Mouse (Mus musculus) layer of hippocampus, adult 2 months (tissue): ENCODE results near the gene Avpi1. TPM values are rescaled to one million over a fixed set of nuclear protein-coding genes. Genes with fewer than 3 reads are reported as not detected.
A peak's percentile ranks its signal among the peaks of the same experiment; 100 is the strongest.

Experiments
- DNase-seq, 2 experiments: peaks; one replicate each; pipeline ENCODE4 v3.0.0; 2022; ENCODE audit warnings: low spot score in 2 of 2
- H3K27ac ChIP-seq: fragments of 200-600 bp; 2 replicates; pipeline ENCODE4 v1.8.1; 2022
- H3K4me3 ChIP-seq: fragments of 200-600 bp; 2 replicates; pipeline ENCODE4 v1.8.1; 2022; ENCODE audit warnings: mild to moderate bottlenecking
- CTCF ChIP-seq: fragments of 200-600 bp; conservative IDR thresholded peaks from 2 replicates; pipeline ENCODE4 v1.8.1; 2022; ENCODE audit warnings: antibody characterized with exemption, mild to moderate bottlenecking, moderate library complexity
- total RNA-seq, 2 experiments: library from RNA; stranded (reverse); gene quantifications; 2 replicates each; pipeline ENCODE4 v1.2.3; 2021

The Avpi1 gene
- total RNA-seq, 2 experiments from 2014 or later, result 18.0 to 20.7 TPM

- Histone ChIP-seq H3K27ac (no peak overlapping the region), H3K4me3 (no peak overlapping the region)
- no peak for TF ChIP-seq CTCF
- DNase-seq, result no peak
Measured at GRCm38 (mm10) chr19:42139724-42140517, 11.1 kb upstream of the Avpi1 start.

- TF ChIP-seq CTCF, result no peak
- no peak for DNase-seq
- Histone ChIP-seq H3K4me3 (no peak overlapping the region), H3K27ac (no peak overlapping the region)
Measured at GRCm38 (mm10) chr19:42138517-42139285, 9.8 kb upstream of the Avpi1 start.

GRCm38 (mm10) chr19:42137167-42137672, 8.4 kb upstream of the Avpi1 start:
- Histone ChIP-seq H3K4me3 (no peak overlapping the region), H3K27ac (no peak overlapping the region)
- no peak for DNase-seq
- TF ChIP-seq CTCF, result no peak

- TF ChIP-seq CTCF, result no peak
- Histone ChIP-seq H3K4me3 (no peak overlapping the region), H3K27ac (no peak overlapping the region)
- DNase-seq, result no peak
Measured at GRCm38 (mm10) chr19:42136126-42136525, 7.3 kb upstream of the Avpi1 start.

DNA sequence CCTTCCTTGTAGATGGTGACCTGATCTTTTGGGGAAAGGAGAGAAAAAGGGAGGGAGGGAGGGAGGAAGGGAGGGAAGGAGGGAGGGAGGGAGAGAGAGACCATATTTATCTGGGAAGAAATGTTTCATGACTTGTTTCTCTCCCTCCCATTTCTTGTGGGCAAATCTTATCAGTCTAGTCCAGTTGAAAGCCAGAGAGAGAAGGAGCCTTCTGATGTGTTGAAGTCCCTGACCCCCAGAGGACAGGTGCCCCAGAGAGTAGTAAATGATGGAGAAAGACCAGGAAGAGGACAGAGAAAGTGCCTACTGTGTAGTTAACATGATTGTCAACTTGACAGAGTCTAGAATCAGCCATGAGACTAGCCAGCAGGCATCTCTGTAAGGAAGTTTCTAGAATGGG, 6.2 kb upstream of the Avpi1 start:
- no peak for DNase-seq
- H3K27ac ChIP-seq, result no peak overlapping the region
- no peak for TF ChIP-seq CTCF
- no peak overlapping the region for H3K4me3 ChIP-seq

DNA sequence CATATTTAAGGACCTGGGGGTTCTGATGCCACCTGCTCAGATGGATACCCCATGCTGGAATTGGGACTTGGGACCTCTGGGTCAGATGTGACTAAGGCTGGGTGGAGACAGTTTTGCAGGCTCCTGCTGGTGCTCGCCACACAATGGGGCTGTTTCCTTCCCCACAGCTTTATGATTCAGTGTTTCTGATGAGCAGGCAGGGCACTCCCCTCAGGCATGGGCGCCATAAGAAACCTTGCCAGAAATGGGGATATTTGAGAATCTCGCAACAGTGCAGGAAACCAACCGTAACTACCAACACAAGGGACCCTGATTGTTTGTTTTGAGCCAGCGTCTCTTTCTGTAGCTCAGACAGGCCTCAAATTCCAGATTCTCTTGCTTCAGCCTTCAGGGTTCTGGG, 2.2 kb upstream of the Avpi1 start:
- Histone ChIP-seq H3K27ac (peak overlapping the region; percentile 91; the same call in 1 of the 2 replicates), H3K4me3 (no peak overlapping the region)
- no peak for DNase-seq
- TF ChIP-seq CTCF, result no peak

DNA sequence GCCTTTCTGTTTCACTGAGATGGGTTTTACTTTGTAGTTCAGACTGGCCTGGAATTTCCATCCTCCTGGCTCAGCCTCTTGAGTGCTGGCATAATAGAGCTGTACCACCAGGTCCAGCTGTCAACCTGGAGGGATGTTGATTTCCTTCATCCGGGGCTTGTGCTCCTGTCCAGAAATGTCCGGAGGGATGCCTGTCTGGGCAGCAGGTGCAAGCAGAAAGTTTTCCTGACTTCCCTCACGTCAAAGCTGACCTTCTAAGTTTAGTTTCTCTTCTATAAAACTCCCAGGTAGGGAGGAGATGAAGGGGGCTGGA, 1.4 kb upstream of the Avpi1 start:
- no peak overlapping the region for H3K4me3 ChIP-seq
- no peak for DNase-seq
- peak overlapping the region; percentile 91; the same call in 1 of the 2 replicates for H3K27ac ChIP-seq
- TF ChIP-seq CTCF, result no peak

DNA sequence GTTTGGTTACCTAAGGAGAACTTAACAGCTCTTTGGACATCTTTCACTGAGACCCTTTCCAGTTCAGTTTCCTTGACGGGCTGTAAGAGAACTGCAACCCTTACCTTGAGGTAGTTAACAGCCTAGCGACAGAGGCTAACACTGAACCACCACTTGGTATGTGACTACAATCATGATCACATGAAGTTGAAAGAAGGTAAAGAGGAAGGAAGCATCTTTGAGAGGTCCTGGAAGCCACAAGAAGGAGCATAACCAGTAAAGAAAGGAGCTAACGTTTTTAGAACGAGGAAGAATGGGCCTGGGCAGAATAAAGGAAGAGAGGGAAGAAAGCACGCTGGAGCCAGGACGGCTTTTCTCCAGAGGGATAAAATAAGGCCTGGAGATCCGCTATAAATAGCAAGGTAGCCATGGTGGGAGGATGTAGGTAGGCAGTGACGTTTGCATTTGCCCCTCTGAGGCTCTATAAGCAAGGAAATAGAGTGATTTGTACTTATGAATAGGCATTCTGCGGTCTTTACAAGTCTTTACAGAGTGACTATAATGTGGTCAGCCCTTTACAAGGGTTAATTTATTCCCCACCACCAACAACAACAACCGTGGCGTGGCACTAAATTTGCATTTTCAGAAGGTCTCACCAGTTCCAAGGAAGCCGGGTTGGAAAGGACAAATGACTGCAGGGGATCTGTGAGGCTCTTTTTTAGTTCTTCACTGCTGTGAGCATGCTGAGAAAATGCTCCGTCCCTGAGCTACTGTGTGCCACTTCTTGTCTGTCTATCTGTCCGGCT, 842 bp upstream of the Avpi1 start:
- H3K27ac ChIP-seq, result peak overlapping the region; percentile 91
- no peak for TF ChIP-seq CTCF
- peak overlapping the region; percentile 68 for H3K4me3 ChIP-seq
- DNase-seq, result no peak

DNA sequence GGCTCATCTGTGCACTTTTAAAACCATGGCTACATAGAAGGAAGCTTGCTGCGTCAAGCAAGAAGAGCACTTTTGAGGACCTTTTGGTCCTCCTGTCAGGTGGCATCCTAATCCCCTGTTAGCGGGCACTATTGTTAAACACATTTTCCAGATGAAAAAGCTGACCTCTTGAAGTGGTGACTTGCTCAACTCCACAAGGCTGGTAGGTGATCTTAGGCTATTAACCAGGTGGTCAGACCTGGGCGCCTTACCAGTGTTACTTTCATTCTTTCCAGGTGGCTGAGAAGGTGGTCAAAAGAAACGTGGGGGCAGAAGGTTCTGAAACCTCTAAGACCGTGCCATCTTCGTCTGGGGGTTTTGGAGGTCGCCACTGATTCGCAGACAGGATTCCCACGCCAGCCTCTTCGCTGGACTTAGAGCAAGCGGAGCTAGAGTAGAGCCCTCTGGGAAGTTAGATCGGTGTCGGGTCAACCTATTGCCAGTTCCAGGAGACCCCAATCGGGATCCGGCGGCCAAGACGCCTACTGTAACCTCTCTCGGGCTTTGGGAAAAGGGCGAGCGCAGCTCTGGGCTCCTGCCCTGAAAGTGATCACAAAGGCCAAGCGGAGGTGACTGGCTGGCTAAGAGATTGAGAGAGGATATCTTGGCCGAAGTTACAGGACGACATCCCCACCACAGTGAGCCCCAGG, 663 bp downstream of the Avpi1 start:
- peak overlapping the region; percentile 68 for H3K4me3 ChIP-seq
- no peak for DNase-seq
- H3K27ac ChIP-seq, result peak overlapping the region; percentile 91
- TF ChIP-seq CTCF, result no peak

DNA sequence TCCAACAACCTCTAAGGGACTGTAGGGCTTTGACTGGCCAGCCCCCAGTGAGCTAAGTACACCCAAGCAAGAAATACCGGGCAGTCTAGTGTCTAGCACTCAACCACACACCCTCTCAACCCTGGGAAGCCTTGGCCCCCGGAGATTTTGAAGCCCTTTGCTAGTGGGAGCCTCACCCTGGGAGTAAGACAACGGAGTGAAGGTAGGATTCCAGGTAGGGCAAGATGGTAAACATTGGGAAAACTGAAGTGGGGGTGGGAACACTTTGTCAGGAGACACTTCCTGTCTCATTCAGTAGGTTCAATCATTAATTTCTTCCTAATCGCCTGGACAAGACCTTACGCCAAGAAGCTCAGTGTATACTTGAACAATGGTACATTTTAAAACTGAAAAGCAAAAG, 1.8 kb downstream of the Avpi1 start:
- no peak for DNase-seq
- no peak for TF ChIP-seq CTCF
- Histone ChIP-seq H3K27ac (no peak overlapping the region), H3K4me3 (no peak overlapping the region)

- Histone ChIP-seq H3K27ac (peak overlapping the region; percentile 49), H3K4me3 (no peak overlapping the region)
- DNase-seq, result no peak
- TF ChIP-seq CTCF, result no peak
Measured at GRCm38 (mm10) chr19:42126219-42126605, 2.6 kb downstream of the Avpi1 start.

DNA sequence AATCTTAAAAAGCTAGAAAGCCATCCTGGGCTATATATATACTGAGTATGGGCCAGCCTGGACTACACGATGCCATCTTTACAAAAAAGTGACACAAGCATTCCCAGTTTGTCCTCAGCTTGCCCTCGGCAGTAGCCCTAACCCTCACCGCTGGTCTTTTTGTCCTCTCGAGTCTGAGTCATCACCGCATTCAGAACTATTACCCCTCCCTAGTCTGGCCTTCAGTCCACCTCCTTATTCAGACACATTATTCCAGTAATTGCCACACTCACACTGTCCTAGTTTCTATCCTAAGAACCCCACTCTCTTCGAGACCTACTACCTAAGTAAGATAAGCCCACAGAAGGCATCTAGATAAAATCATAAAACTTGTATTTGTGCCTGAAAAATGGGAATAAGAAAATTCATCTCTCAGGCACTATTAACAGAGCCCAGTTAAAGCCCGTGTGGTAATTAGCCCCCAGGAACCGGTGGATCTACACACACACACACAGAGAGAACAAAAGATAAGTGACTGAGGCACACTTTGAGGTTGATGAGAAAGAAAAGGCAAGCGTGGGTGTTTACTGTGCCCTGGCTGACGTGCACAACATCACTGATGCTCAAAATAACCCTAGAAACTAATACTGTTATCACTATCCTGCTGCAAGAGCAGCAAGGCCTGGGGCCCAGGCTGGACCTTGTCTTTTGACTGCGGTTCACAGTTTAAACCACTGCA, 3.2 kb downstream of the Avpi1 start:
- peak overlapping the region; percentile 49 for H3K27ac ChIP-seq
- no peak for TF ChIP-seq CTCF
- DNase-seq, result no peak
- no peak overlapping the region for H3K4me3 ChIP-seq
